Mouse (Mus musculus) liver, postnatal 0 days (tissue): ENCODE measurements around the gene Il19.
A peak's percentile ranks its signal among the peaks of the same experiment; 100 is the strongest.

Source experiments
- CTCF ChIP-seq: sonication (generic); IDR thresholded peaks from 2 replicates; pipeline ENCODE4 v1.5.1; 2016; ENCODE audit warnings: antibody characterized with exemption, low read depth
- EP300 ChIP-seq: IDR thresholded peaks from 2 replicates; pipeline ENCODE4 v1.6.1; 2016; ENCODE audit warnings: antibody characterized with exemption, low read depth, mild to moderate bottlenecking

DNA sequence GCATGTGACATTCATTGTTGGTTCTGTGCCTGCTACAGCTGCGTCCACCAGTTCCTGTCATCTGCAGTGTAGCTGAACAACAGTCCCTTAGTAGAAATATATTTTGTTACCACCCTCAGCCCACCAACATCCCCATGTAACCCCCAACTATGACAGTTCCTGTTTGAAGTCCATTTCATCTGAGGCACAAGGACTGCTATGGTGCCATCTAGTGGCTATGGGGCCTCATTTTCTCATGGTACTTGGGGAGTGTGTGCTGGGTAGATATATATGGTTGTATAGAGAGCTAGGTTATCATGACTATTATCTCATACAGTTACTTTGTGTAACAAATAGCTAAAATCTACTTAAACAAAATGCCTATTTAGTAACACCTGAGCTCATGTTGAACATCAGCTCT is 39.5 kb upstream of the Il19 start:
- TF ChIP-seq EP300 (no peak), CTCF (peak; percentile 83)
